Mouse (Mus musculus) urinary bladder, adult 18-20 months (tissue): ENCODE results near the gene Trem1.

Source experiments
- DNase-seq, 2 experiments: peaks; one replicate each; pipeline ENCODE4 v3.0.0; 2022; ENCODE audit warnings: low spot score in 2 of 2, mixed read lengths in 2 of 2

Gene Trem1

GRCm38 (mm10) chr17:48267591-48267990, 35.0 kb downstream of the Trem1 start:
- no peak for DNase-seq

- no peak for DNase-seq
Measured at GRCm38 (mm10) chr17:48268276-48268675, 35.7 kb downstream of the Trem1 start.

GRCm38 (mm10) chr17:48269833-48270232, 37.3 kb downstream of the Trem1 start:
- no peak for DNase-seq

GRCm38 (mm10) chr17:48272158-48272557, 39.6 kb downstream of the Trem1 start:
- DNase-seq: no peak

- DNase-seq: no peak
Measured at GRCm38 (mm10) chr17:48272598-48272997, 40.0 kb downstream of the Trem1 start.

- no peak for DNase-seq
Measured at GRCm38 (mm10) chr17:48274098-48274497, 41.5 kb downstream of the Trem1 start.

GRCm38 (mm10) chr17:48274885-48275284, 42.3 kb downstream of the Trem1 start:
- peak; percentile 35 to 57 for DNase-seq

GRCm38 (mm10) chr17:48275736-48276135, 43.2 kb downstream of the Trem1 start:
- no peak for DNase-seq

- DNase-seq: no peak
Measured at GRCm38 (mm10) chr17:48278381-48278780, 45.8 kb downstream of the Trem1 start.

- no peak for DNase-seq
Measured at GRCm38 (mm10) chr17:48279002-48279401, 46.4 kb downstream of the Trem1 start.

GRCm38 (mm10) chr17:48280943-48281738, 48.6 kb downstream of the Trem1 start:
- no peak for DNase-seq

GRCm38 (mm10) chr17:48281739-48282085, 49.1 kb downstream of the Trem1 start:
- no peak for DNase-seq

- no peak for DNase-seq
Measured at GRCm38 (mm10) chr17:48286765-48287164, 54.2 kb downstream of the Trem1 start.

- DNase-seq: no peak
Measured at GRCm38 (mm10) chr17:48287276-48287675, 54.7 kb downstream of the Trem1 start.

GRCm38 (mm10) chr17:48293500-48294194, 61.1 kb downstream of the Trem1 start:
- no peak for DNase-seq
